Mouse (Mus musculus) heart, embryonic 14.5 days (tissue): ENCODE results near the gene Smco4. TPM values are rescaled to one million over a fixed set of nuclear protein-coding genes. Genes with fewer than 3 reads are reported as not detected.
A peak's percentile ranks its signal among the peaks of the same experiment; 100 is the strongest.

ENCODE experiments used
- ATAC-seq: fragments of 200-750 bp; cut with Nextera tagmentation; 2 replicates; pipeline ENCODE4 v1.8.0; 2017; ENCODE audit warnings: low read depth, moderate TSS enrichment; ENCODE audit not compliant: insufficient number of reproducible peaks, insufficient read depth, low FRiP score
- H3K27ac ChIP-seq, 2 experiments: fragments of 200-500 bp in 1 of 2; fragments of 300-500 bp in 1 of 2; sonication (generic) in 1 of 2; replicated peaks in 1 of 2; 2 replicates each; pipeline ENCODE4 v1.5.1; 2012 to 2014; ENCODE audit warnings: low read depth in 2 of 2, low read length in 2 of 2, control low read depth in 1 of 2, mild to moderate bottlenecking in 1 of 2, mixed read lengths in 1 of 2; ENCODE audit not compliant: control insufficient read depth in 1 of 2, insufficient read depth in 1 of 2
- H3K27me3 ChIP-seq: fragments of 300-500 bp; sonication (generic); 2 replicates; pipeline ENCODE4 v1.6.1; 2014; ENCODE audit warnings: mild to moderate bottlenecking, low read length, control low read depth; ENCODE audit not compliant: control insufficient read depth, insufficient read depth
- H3K36me3 ChIP-seq: fragments of 300-500 bp; sonication (generic); 2 replicates; pipeline ENCODE4 v1.6.1; 2014; ENCODE audit warnings: mild to moderate bottlenecking, control low read depth, low read length, mixed read lengths; ENCODE audit not compliant: control insufficient read depth, insufficient read depth
- H3K4me1 ChIP-seq, 2 experiments: fragments of 200-500 bp in 1 of 2; fragments of 300-500 bp in 1 of 2; sonication (generic) in 1 of 2; 2 replicates each; pipeline ENCODE4 v1.6.1; 2012 to 2014; ENCODE audit warnings: low read length in 2 of 2, control low read depth in 1 of 2, mixed read lengths in 1 of 2; ENCODE audit not compliant: control insufficient read depth in 2 of 2, insufficient read depth in 2 of 2
- H3K4me2 ChIP-seq: fragments of 300-500 bp; sonication (generic); 2 replicates; pipeline ENCODE4 v1.6.1; 2014; ENCODE audit warnings: mild to moderate bottlenecking, low read length
- H3K4me3 ChIP-seq, 2 experiments: fragments of 200-500 bp in 1 of 2; fragments of 300-500 bp in 1 of 2; sonication (generic) in 1 of 2; 2 replicates each; pipeline ENCODE4 v1.5.1; 2012 to 2014; ENCODE audit warnings: low read length in 2 of 2, mild to moderate bottlenecking in 2 of 2, control low read depth in 1 of 2, low read depth in 1 of 2, moderate library complexity in 1 of 2; ENCODE audit not compliant: control insufficient read depth in 1 of 2, insufficient read depth in 1 of 2
- H3K9ac ChIP-seq: fragments of 300-500 bp; sonication (generic); 2 replicates; pipeline ENCODE4 v1.6.1; 2014; ENCODE audit warnings: mild to moderate bottlenecking, low read length
- H3K9me3 ChIP-seq: fragments of 300-500 bp; sonication (generic); 2 replicates; pipeline ENCODE4 v1.6.1; 2016; ENCODE audit warnings: low read length, control low read depth; ENCODE audit not compliant: control insufficient read depth
- WGBS: fragments of 180-500 bp; shearing (Covaris S2); extraction: QIAGEN DNeasy Blood & Tissue Kit; methylation state at CpG from one replicate; pipeline ENCODE4 v1.1.7; 2014; 5-methylcytosine and 5-hydroxymethylcytosine counted together
- polyA plus RNA-seq: library from polyadenylated mRNA; unstranded; fragments of >200 nt; fragmentation: Nextera tagmentation; extraction: Ambion mirVana; gene quantifications from 2 replicates; pipeline ENCODE4 v1.2.1, GENCODE M21; 2014

Gene Smco4
- polyA plus RNA-seq, 1 experiment from 2014 or later: 2.8 TPM

GRCm38 (mm10) chr9:15529965-15530320, 36.7 kb downstream of the Smco4 start:
- Histone ChIP-seq H3K4me3 (no peak overlapping the region), H3K9ac (no peak overlapping the region), H3K27ac (no peak overlapping the region), H3K4me1 (peaks cover 39 to 59% of the 10 kb centered on the region in 2 experiments), H3K9me3 (no peaks in the 10 kb centered on the region), H3K4me2 (no peak overlapping the region), H3K27me3 (no peaks in the 10 kb centered on the region), H3K36me3 (no peaks in the 10 kb centered on the region)
- WGBS: 86% methylated on average over 2 of the region's 2 CpGs
- ATAC-seq: no peak

DNA sequence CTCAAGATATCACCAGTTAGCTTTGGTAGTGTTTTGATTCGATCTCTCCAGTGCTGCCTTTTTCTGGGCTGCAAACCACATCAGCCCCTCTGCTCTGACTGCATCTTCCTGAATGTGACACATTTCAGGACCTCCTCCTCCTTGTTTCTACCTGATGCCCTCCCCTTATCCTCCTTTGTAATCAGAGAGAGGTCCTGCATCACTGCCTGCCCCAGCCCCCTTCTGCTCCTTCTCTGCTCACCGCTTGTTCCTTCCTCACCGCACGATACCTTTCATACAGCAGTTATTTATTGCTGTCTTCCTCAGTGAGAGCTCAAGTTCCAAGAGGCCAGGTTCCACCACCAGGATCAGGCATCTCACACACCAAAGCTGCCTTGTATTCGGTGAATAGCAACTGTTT, 38.0 kb downstream of the Smco4 start:
- Histone ChIP-seq H3K4me2 (no peak overlapping the region), H3K4me3 (no peak overlapping the region), H3K9me3 (no peaks in the 10 kb centered on the region), H3K9ac (no peak overlapping the region), H3K36me3 (no peaks in the 10 kb centered on the region), H3K27me3 (no peaks in the 10 kb centered on the region), H3K4me1 (peaks cover 38 to 57% of the 10 kb centered on the region in 2 experiments), H3K27ac (no peak overlapping the region)
- 89% methylated on average over 5 of the region's 5 CpGs for WGBS
- no peak for ATAC-seq

- Histone ChIP-seq H3K4me2 (no peak overlapping the region), H3K27ac (no peak overlapping the region), H3K9me3 (no peaks in the 10 kb centered on the region), H3K36me3 (no peaks in the 10 kb centered on the region), H3K4me1 (peaks cover 32 to 45% of the 10 kb centered on the region in 2 experiments), H3K4me3 (no peak overlapping the region), H3K27me3 (no peaks in the 10 kb centered on the region), H3K9ac (no peak overlapping the region)
- ATAC-seq: no peak
- 49% methylated on average over 11 of the region's 11 CpGs for WGBS
Observed at GRCm38 (mm10) chr9:15533336-15534070, 40.3 kb downstream of the Smco4 start.

DNA sequence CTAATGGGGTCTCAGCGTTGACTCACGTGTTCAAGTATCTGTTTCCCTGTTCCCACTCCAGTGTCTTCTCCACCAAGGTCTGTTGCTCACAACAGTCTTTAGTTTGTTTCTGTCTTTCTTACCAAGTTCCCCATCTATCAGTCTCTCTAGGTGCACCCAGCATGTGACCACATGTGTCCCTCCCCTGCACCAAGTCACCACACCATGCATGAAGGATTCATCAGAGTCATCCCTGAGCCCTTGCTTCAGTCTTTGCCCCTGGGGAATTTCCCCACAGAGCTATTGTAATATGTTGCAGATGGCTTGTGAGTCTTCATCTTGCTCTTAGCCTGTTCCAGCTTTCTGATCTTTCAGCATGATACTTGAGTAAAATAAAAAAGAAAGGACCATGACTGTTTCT, 40.9 kb downstream of the Smco4 start:
- H3K4me1 ChIP-seq: peaks cover 27 to 43% of the 10 kb centered on the region in 2 experiments
- no peak overlapping the region for H3K9ac ChIP-seq
- no peaks in the 10 kb centered on the region for H3K27me3 ChIP-seq
- WGBS: 74% methylated on average over 2 of the region's 2 CpGs
- no peak for ATAC-seq
- no peaks in the 10 kb centered on the region for H3K9me3 ChIP-seq
- no peak overlapping the region for H3K27ac ChIP-seq
- no peak overlapping the region for H3K4me3 ChIP-seq
- no peak overlapping the region for H3K4me2 ChIP-seq
- no peaks in the 10 kb centered on the region for H3K36me3 ChIP-seq

GRCm38 (mm10) chr9:15535418-15535817, 42.2 kb downstream of the Smco4 start:
- WGBS: 31% methylated on average over 5 of the region's 5 CpGs
- peak; percentile 37; the same call in 1 of the 2 replicates for ATAC-seq
- no peaks in the 10 kb centered on the region for H3K27me3 ChIP-seq
- H3K9ac ChIP-seq: no peak overlapping the region
- no peaks in the 10 kb centered on the region for H3K9me3 ChIP-seq
- H3K36me3 ChIP-seq: 0 out of 2 replicates have a peak, but pooled peaks cover 2% of the 10 kb centered on the region
- H3K4me2 ChIP-seq: no peak overlapping the region
- H3K4me1 ChIP-seq: peaks cover 23 to 34% of the 10 kb centered on the region in 2 experiments
- H3K4me3 ChIP-seq: no peak overlapping the region
- peak overlapping the region in 1 of 2 experiments; percentile 14; a peak in 1 of 4 replicates for H3K27ac ChIP-seq

DNA sequence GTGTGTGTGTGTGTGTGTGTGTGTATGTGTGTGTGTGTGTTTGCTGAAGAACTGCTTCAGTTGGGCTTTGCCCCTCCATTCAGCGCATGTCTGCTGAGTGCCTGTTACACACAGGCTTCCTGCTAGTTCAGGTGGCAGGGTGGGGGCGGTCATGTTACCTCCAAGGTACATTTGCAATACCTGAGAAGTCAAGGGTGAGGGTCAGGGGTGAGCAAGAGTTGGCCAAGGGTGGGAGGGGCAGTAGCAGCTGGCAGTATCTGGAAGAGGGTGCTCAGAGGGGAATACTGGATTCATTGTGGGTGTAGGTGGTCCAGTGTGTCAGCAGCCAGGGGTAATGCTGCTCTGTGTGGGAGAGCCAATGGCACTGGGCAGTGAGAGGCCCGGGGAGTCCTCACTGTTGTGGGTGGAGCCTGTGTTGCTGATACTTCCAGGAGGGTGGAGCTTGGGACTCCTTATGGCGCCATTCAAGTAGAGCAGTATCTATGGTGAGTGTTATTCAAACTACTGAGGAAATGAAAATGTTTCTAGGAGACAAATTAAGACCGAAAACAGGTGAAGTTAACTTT, 43.7 kb downstream of the Smco4 start:
- Histone ChIP-seq H3K27me3 (no peaks in the 10 kb centered on the region), H3K27ac (no peak overlapping the region), H3K4me3 (no peak overlapping the region), H3K9me3 (no peaks in the 10 kb centered on the region), H3K4me2 (no peak overlapping the region), H3K4me1 (peaks cover 23 to 35% of the 10 kb centered on the region in 2 experiments), H3K9ac (no peak overlapping the region), H3K36me3 (0 out of 2 replicates have a peak, but pooled peaks cover 5% of the 10 kb centered on the region)
- WGBS: 91% methylated on average over 5 of the region's 5 CpGs
- no peak for ATAC-seq

- Histone ChIP-seq H3K9ac (no peak overlapping the region), H3K4me3 (no peak overlapping the region), H3K27ac (no peak overlapping the region), H3K36me3 (0 out of 2 replicates have a peak, but pooled peaks cover 5% of the 10 kb centered on the region), H3K4me1 (peaks cover 25 to 41% of the 10 kb centered on the region in 2 experiments), H3K9me3 (no peaks in the 10 kb centered on the region), H3K4me2 (no peak overlapping the region), H3K27me3 (no peaks in the 10 kb centered on the region)
- no peak for ATAC-seq
- 94% methylated on average over 3 of the region's 3 CpGs for WGBS
Observed at GRCm38 (mm10) chr9:15537455-15538048, 44.3 kb downstream of the Smco4 start.
